Mouse (Mus musculus): ENCODE measurements around the gene Zfp14.

DNA sequence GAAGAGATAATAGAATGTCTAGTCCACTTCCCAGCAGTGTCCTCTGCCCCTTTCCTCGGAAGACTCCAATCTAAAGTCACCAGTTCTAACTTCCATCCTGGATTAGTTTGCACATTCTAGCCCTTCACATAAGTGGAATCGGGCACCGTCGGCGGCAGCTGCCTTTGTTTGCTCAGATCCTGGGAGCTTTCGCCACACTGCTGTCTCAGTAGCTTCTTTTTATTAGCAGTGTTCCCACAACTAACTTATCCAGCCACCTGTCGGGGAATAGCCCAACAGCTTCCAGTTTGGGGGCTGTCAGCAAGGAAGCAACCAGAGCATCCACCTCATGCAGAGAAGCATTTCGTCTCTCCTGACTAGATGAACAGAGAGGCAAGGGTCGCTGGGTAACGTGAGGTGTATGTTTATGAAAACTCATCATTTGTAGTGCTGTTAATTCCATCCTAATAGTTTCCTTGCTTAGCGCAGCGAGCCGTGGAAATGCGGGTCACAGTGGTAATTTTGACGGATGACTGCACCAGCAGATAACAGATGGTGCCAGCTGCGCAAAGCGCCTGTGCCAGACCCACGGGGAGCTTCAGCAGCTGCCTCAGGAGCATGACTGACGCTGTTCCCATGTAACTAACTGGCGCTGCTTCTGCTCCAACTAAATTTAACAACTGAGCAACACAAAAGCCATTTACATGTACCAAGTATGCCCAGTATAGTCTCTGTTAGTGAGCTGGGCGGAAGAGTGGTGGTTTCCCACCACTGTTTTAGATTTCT lies 41.7 kb downstream of the Zfp14 start:
- no peak for TF ChIP-seq CTCF (IDR thresholded peaks at IDR 0.05; ENCODE audit: insufficient read depth, low read length)
- TF ChIP-seq POLR2A (IDR thresholded peaks at IDR 0.05; ENCODE audit: borderline replicate concordance, extremely low read depth, low read depth, low read length) = no peak

Measured in lung, adult 2 months (tissue).